Mouse (Mus musculus) limb, embryonic 11.5 days (tissue): Measurements from ENCODE around the gene Cfl2. TPM values are rescaled to one million over a fixed set of nuclear protein-coding genes. Genes with fewer than 3 reads are reported as not detected.
"Not testable (repeated sequence)": the region's sequence is repeated elsewhere in the genome, so short reads cannot be mapped to it uniquely, and the experiment has no call there.

Experiments used
- ATAC-seq: fragments of 200-750 bp; cut with Nextera tagmentation; 2 replicates; pipeline ENCODE4 v1.8.0; 2017; ENCODE audit warnings: low read depth; ENCODE audit not compliant: insufficient number of reproducible peaks, low FRiP score, low TSS enrichment
- DNase-seq: peaks from one replicate; pipeline ENCODE4 v3.0.0-alpha.2; 2015; ENCODE audit warnings: low spot score
- H3K27ac ChIP-seq: fragments of 300-500 bp; sonication (generic); replicated peaks from 2 replicates; pipeline ENCODE4 v1.5.1; 2014; ENCODE audit warnings: low read depth, mild to moderate bottlenecking, low read length
- H3K27me3 ChIP-seq: fragments of 300-500 bp; sonication (generic); 2 replicates; pipeline ENCODE4 v1.6.1; 2014; ENCODE audit warnings: mild to moderate bottlenecking, low read length, mixed read lengths; ENCODE audit not compliant: control insufficient read depth, insufficient read depth
- H3K36me3 ChIP-seq: fragments of 300-500 bp; sonication (generic); 2 replicates; pipeline ENCODE4 v1.6.1; 2014; ENCODE audit warnings: mild to moderate bottlenecking, low read length, moderate library complexity, mixed read lengths; ENCODE audit not compliant: control insufficient read depth, insufficient read depth
- H3K4me1 ChIP-seq: fragments of 300-500 bp; sonication (generic); 2 replicates; pipeline ENCODE4 v1.6.1; 2014; ENCODE audit warnings: low read length, mixed read lengths; ENCODE audit not compliant: control insufficient read depth, insufficient read depth
- H3K4me2 ChIP-seq: fragments of 300-500 bp; sonication (generic); 2 replicates; pipeline ENCODE4 v1.6.1; 2014; ENCODE audit warnings: low read depth, mild to moderate bottlenecking, moderate library complexity; ENCODE audit not compliant: severe bottlenecking
- H3K4me3 ChIP-seq: fragments of 300-500 bp; sonication (generic); 2 replicates; pipeline ENCODE4 v1.5.1; 2014; ENCODE audit warnings: low read depth, low read length
- H3K9ac ChIP-seq: fragments of 300-500 bp; sonication (generic); 2 replicates; pipeline ENCODE4 v1.6.1; 2014; ENCODE audit warnings: mild to moderate bottlenecking, low read length
- H3K9me3 ChIP-seq: fragments of 300-500 bp; sonication (generic); 2 replicates; pipeline ENCODE4 v1.6.1; 2016; ENCODE audit warnings: low read length; ENCODE audit not compliant: control insufficient read depth
- WGBS: fragments of 180-500 bp; shearing (Covaris S2); extraction: QIAGEN DNeasy Blood & Tissue Kit; methylation state at CpG from one replicate; pipeline ENCODE4 v1.1.7; 2014; 5-methylcytosine and 5-hydroxymethylcytosine counted together
- polyA plus RNA-seq: library from polyadenylated mRNA; unstranded; fragments of >200 nt; fragmentation: Nextera tagmentation; extraction: Ambion mirVana; gene quantifications from 2 replicates; pipeline ENCODE4 v1.2.1, GENCODE M21; 2014

The Cfl2 gene
- 158 and 160 TPM in 2 replicates for polyA plus RNA-seq

GRCm38 (mm10) chr12:54862606-54863535 lies at the start of gene Cfl2:
TSS of gene Cfl2 (minus strand) at chr12:54862877.
- peak within 1 kb of the TSS; percentile 96 for H3K27ac ChIP-seq
- no peaks in the 10 kb centered on the region for H3K27me3 ChIP-seq
- peak within 1 kb of the TSS; percentile 89 for H3K4me3 ChIP-seq
- H3K4me1 ChIP-seq = peaks cover 4% of the 10 kb centered on the region; the same call in 1 of the 2 replicates
- peaks cover 3% of the 10 kb centered on the region; the same call in 1 of the 2 replicates for H3K36me3 ChIP-seq
- peak within 1 kb of the TSS; percentile 94 for H3K9ac ChIP-seq
- ATAC-seq = peak; percentile 88
- WGBS = 1% methylated on average over 65 of the region's 82 CpGs
- H3K9me3 ChIP-seq = no peaks in the 10 kb centered on the region
- peak within 1 kb of the TSS; percentile 45 for H3K4me2 ChIP-seq
- peak; percentile 86 for DNase-seq

- 90% methylated on average over 3 of the region's 3 CpGs for WGBS
- H3K9me3 ChIP-seq = no peaks in the 10 kb centered on the region
- no peak overlapping the region for H3K4me2 ChIP-seq
- no peak overlapping the region for H3K4me3 ChIP-seq
- H3K9ac ChIP-seq = no peak overlapping the region
- no peaks in the 10 kb centered on the region for H3K4me1 ChIP-seq
- DNase-seq (no peak), ATAC-seq (no peak)
- H3K36me3 ChIP-seq = peaks cover 12% of the 10 kb centered on the region
- no peaks in the 10 kb centered on the region for H3K27me3 ChIP-seq
- H3K27ac ChIP-seq = no peak overlapping the region
These were observed 47.7 kb upstream of the Cfl2 start for GRCm38 (mm10) chr12:54910387-54910786.

- not testable (repeated sequence) for H3K36me3 ChIP-seq, H3K27ac ChIP-seq, H3K4me2 ChIP-seq, ATAC-seq, H3K9me3 ChIP-seq, DNase-seq, H3K4me1 ChIP-seq, H3K9ac ChIP-seq, H3K4me3 ChIP-seq, H3K27me3 ChIP-seq
- 33% methylated on average over 1 of the region's 2 CpGs for WGBS
These were observed 29.9 kb upstream of the Cfl2 start for GRCm38 (mm10) chr12:54892559-54892958.

- ATAC-seq = no peak
- Histone ChIP-seq H3K9me3 (no peaks in the 10 kb centered on the region), H3K27me3 (no peaks in the 10 kb centered on the region), H3K36me3 (no peaks in the 10 kb centered on the region), H3K9ac (no peak overlapping the region), H3K4me2 (no peak overlapping the region), H3K4me3 (no peak overlapping the region), H3K4me1 (no peaks in the 10 kb centered on the region), H3K27ac (no peak overlapping the region)
- WGBS = 97% methylated on average over 2 of the region's 2 CpGs
- DNase-seq = no peak
These were observed 27.7 kb upstream of the Cfl2 start for GRCm38 (mm10) chr12:54890426-54890825.

GRCm38 (mm10) chr12:54887580-54888127 lies 25.0 kb upstream of the Cfl2 start:
- ATAC-seq (no peak), DNase-seq (no peak)
- Histone ChIP-seq H3K27ac (no peak overlapping the region), H3K4me3 (no peak overlapping the region), H3K36me3 (no peaks in the 10 kb centered on the region), H3K9me3 (no peaks in the 10 kb centered on the region), H3K4me1 (no peaks in the 10 kb centered on the region), H3K4me2 (no peak overlapping the region), H3K9ac (no peak overlapping the region), H3K27me3 (no peaks in the 10 kb centered on the region)
- 83% methylated on average over 4 of the region's 4 CpGs for WGBS

- Histone ChIP-seq H3K27me3 (no peaks in the 10 kb centered on the region), H3K4me2 (no peak overlapping the region), H3K36me3 (no peaks in the 10 kb centered on the region), H3K4me1 (no peaks in the 10 kb centered on the region), H3K4me3 (no peak overlapping the region), H3K9me3 (no peaks in the 10 kb centered on the region), H3K27ac (no peak overlapping the region), H3K9ac (no peak overlapping the region)
- ATAC-seq (no peak), DNase-seq (peak; percentile 69)
- 18% methylated on average over 6 of the region's 6 CpGs for WGBS
These were observed 17.0 kb upstream of the Cfl2 start for GRCm38 (mm10) chr12:54879630-54880029.

- Histone ChIP-seq H3K9ac (no peak overlapping the region), H3K9me3 (no peaks in the 10 kb centered on the region), H3K4me3 (no peak overlapping the region), H3K4me2 (no peak overlapping the region), H3K27me3 (no peaks in the 10 kb centered on the region), H3K4me1 (no peaks in the 10 kb centered on the region), H3K36me3 (no peaks in the 10 kb centered on the region), H3K27ac (no peak overlapping the region)
- WGBS = 71% methylated on average over 5 of the region's 5 CpGs
- ATAC-seq (no peak), DNase-seq (no peak)
These were observed 16.5 kb upstream of the Cfl2 start for GRCm38 (mm10) chr12:54879211-54879610.

- WGBS = 81% methylated on average over 1 of the region's 1 CpGs
- no peak overlapping the region for H3K4me2 ChIP-seq
- H3K9me3 ChIP-seq = no peaks in the 10 kb centered on the region
- no peaks in the 10 kb centered on the region for H3K4me1 ChIP-seq
- no peak for DNase-seq
- H3K36me3 ChIP-seq = no peaks in the 10 kb centered on the region
- no peak overlapping the region for H3K4me3 ChIP-seq
- ATAC-seq = no peak
- no peak overlapping the region for H3K27ac ChIP-seq
- H3K27me3 ChIP-seq = no peaks in the 10 kb centered on the region
- H3K9ac ChIP-seq = no peak overlapping the region
These were observed 15.2 kb upstream of the Cfl2 start for GRCm38 (mm10) chr12:54877875-54878274.
